Mouse (Mus musculus): ENCODE measurements around the gene Adamts6. TPM values are rescaled to one million over a fixed set of nuclear protein-coding genes. Genes with fewer than 3 reads are reported as not detected.

Adamts6 gene
- total RNA-seq, 2 experiments from 2014 or later: 2.5 to 4.5 TPM

DNA sequence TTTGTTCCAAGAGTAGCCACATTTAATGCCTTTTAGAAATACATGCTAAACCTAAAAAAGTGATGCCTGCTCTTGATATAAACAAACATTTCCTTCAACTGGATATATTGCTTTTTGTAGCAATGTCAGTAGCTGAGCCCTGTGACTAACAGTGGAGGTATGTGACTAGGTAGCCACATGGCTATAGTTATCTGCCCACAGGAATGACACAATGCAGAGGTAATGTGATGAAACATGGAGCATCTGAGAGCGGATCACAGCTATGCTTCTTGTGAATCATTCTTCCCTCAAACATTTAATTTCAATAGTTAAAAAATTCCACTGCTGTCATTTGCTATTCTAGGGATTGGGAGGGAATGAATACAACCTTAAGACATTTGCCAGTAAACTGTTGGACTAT, 172.7 kb downstream of the Adamts6 start:
- DNase-seq: no peak

DNA sequence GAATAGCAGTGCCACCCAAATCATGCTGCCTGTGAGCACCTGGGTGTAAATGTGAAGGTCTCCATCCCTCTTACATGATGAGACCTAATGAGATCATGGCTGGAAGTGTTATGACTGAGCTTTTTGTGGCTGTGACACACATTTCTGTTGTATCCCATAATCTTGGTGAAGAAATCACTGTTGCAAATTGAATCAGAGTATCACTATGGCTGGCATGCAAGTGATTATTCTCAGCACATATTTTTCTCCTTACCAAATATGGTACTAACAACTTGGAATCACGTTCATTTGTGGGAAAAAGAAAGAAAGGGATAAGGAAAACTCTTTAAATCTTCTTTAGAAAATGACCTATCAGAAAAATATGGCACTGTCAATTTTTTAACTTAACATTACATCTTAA, 180.4 kb downstream of the Adamts6 start:
- no peak for DNase-seq

DNA sequence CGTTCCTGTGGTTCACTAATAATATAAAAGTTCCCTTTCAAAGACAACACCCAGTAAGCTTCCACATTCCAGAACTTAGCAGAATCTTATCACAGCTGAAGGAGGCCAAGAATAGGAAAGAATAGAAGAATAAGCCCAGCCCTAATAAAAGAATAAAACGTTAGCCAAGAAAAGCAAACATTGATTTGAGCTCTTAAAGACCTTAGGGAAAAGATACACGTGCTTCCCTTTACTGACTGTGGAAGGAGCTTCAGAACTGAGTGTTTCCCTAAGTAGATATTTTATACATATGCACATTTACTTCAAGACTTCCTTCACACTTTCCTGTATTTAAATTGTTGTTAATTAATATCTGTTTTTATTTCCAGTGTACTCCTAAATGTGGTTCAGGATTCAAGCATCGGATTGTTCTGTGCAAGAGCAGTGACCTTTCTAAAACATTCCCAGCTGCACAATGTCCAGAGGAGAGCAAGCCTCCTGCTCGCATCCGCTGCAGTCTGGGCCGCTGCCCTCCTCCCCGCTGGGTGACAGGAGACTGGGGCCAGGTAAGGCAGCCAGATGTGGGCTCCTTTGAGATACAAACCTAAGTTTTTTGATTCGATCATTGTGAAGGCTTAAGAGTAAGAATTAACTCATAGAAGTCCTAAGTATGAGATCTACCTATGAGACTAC, 188.8 kb downstream of the Adamts6 start:
- DNase-seq: no peak

DNA sequence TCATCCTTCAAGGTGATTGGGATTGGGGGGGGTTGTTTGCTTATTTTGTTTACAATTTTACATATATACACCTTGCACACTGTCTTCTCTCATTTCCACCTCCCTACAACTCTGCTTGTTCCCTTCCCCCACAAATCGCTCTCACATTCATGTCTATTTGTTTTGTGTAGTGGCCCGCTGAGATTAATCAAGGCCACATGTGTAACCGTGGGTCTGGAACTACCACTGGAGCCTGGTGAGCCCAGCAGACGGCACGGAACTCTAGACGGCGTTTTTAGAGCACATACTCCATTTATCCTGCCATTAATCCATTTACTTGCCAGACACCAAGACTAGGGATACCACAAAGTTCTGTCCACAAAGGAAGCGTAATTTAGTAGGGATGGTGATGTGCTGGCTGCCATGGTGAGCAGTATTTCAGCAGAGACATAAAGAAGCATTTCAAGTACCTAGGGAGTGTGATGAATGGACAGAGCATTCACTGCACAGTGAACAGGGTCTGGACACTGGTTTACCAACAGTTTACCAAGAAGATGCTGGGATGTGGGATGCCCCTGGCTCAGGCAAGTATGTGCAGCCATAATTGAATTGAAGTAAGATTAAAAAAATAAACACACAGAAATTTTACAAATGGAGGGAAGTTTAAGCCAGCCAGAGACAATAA, 194.9 kb downstream of the Adamts6 start:
- DNase-seq: no peak

DNA sequence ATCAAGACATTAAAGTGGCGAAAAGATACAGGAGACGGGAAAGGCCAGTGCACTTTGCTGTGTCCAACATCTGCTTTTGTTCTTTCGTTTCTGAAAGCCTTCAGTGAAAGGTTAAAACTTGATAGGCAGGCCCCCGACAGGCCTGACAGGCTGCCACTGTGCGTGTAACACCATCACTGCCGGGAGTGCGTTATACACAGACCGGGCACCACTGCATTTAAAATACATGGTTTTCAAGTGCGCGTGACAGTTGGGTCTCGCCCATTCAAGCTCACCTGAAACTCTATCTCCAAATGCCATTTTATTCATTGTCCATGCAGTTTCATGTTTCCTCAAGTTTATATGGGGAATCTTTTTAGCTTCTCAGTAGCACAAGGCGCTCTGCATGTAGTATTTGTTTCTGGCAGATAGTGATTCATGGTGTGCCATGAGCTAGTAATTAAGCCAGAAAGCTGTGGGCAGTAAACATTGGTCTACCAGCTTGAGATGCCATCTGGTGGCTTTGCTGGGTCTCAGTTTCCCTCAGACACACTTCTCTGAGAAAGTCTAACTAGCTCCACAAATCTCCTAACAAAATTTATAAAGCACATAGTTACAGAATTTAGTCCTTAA, 195.6 kb downstream of the Adamts6 start:
- no peak for DNase-seq

DNA sequence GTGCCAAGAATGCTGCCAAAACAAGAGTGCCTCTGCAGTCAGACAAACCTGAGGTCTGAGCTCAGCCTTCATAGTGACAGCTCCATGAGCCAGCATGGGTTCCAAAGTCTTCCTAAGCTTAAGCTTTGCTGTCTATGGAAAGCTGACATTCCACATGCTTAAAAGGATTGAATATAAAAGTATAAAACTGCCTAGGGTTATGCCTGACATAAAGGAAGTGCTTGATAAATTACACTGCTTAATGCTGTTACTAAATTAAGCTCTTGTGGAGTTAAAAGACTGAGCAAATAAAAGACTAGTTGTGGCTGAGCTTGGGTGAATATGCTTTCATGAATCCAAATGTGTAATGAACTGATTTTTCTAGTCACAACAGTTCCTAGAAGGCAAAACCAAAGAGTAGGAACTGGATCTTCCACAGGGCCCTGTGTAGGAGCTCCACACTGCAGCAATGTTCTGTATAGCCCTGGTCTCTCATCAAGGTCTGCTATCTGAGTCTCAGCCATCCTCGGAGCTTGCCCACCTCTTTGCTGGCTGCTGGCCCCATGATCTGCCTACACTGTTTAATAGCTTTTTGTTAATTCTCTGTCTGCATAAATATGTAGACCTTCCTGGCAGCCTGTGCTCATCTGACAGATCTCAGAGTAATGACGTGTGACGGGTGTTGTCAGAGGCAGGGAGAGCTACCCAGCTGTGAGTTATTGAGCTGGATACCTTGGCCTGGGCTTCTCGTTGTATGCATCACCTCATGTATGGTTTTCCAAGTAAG, 203.6 kb downstream of the Adamts6 start:
- no peak for DNase-seq

DNA sequence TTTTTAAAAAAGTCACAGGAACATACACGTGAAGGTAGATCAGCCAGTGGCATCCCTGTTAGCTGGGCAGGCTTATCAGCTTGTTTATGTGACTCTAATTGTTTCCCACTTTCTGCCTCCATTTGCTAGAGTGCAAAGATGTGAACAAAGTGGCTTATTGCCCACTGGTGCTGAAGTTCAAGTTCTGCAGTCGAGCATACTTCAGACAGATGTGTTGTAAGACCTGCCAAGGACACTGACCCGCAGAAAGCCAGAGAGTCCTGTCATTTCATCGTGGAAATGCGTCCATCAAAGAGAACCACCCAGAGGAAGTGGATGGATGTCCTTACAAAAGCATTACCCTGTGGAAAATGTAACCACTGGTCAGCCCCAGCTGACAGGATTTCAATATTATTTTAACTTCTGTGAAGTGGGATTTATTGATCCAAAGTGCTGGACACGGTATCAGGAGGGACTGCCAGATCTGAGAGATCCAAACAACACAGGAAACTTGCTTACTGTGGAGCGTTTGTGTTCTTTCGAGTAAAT, 205.9 kb downstream of the Adamts6 start:
- DNase-seq: peak; percentile 32 to 34

DNA sequence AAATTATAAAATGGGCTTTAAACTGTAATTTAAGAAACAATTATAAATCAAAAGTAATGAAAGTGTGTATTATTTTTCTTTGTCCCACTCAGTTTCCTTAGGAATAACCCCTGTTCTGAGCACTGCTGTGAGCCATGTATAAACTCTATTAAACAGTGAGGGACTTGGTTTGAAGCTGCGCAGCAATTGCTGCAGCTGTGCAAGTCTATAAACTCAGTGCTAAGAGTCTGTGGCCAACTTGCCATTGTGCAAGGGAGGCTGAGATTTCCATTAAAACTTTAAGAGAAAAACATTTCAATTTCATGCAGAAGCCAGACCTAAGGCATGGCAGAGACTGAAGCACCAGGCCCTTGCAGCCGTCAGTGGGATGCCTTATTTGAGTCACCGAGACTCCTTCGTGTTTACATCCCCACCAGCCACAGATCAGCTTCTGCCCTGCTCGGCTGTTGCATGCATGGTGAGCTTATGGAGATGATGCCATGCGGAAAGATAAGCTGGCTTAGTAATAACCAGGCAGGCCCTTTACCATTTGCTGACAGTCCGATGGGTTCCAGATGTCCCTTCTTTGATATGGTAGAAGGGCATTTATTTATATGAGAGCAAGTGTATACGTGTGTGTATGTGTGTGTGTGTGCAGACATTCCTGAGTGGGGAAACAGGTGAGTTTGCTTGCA, 206.7 kb downstream of the Adamts6 start:
- DNase-seq: no peak

DNA sequence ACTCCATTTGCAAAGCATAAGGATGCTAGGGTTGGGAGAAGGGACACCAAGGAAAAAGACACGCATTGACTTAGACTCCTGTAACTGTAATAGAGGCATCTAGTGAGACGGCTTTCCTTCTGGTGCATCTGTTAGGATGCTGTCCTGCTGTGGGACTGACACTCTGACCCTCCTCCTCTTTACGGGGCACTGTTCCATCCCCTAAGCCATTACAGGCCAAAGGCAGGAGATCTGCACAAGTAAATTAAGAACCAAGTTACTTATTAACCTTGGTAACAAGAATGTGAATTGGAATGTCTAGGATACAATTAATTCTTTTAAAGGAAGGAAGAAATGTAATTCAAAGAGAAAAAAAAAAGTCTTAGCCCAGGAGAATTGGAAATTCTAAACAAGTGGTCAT, 210.0 kb downstream of the Adamts6 start:
- DNase-seq: no peak

DNA sequence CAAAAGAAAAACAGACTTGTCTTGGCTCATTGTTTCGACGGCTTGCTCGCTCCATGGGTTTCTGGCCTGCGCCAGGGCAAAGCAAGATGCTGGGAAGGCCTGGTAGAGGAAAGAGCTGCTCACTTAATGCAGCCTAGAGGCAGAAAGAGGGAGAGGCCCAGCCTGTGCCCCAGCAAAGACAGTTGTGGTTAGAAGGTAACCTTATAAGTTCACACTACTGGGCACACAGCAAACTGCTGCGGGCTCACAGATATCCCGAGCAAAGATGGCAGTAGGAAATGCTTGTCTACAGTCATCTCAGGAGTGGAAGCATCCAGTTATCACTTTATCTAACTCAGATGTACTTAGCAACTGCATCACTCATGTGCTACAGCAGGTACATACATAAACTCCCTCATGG, 211.0 kb downstream of the Adamts6 start:
- DNase-seq: no peak

DNA sequence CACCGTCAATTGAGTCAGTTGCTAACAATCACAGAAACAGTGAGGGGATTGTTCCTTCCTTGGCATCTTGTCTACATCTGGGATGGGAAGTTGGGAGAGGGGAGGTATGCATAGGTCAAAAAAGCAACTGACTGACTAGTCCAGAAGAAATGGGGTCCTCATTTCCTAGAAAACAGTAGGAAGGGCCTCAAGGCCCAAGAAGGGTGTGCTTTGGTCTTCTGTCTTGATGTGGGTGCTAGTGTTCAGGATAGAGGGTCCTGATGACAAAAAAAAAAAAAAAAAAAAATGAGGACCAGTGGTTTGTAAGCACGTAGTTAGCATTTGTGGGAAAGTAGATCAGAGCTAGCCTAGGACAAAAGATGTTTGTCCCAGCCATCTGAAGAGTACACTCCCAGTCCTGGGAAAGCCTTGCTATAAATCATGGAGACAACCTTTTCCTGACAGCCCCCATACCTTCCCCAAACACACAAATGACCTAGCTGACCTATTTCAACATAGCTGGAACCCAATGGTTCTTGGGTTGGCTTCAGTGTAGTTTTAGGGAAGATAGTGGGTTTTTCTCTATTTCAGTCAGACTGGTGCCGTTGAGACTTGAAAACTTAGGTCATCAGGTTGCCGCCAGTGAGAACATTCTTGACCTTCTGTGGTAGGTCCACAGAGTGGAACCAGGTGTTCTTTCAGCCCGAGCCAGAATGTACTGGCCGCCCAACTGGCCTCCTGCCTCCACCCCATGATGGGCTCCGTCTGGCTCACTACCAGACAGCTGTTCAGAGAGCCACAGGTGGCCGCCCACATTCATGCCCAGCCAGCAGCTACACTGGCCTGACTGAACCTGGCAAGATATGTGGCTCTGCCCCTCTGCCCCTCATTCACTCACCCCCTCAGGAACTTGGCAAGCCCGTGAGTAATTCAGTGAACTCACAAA, 211.7 kb downstream of the Adamts6 start:
- DNase-seq: no peak

DNA sequence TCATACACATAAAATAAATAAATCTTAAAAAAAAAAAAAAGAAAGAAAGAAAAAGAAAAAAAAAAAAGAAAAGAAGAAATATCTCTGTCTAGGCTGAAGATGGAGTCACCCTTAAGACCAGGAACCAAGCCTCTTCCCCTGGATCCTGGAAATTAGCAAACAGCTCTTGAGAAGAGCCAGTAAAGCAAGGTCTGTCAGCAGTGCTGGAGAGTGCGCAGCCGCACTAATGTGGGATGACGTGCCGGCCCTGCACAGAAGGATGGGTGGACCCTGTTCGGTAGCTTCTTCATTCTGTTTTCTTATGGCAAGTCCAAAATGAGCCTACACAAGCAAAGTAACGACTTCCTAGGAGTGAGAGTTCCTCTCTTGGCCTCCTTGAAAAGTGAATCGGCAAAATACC, 214.8 kb downstream of the Adamts6 start:
- no peak for DNase-seq

DNA sequence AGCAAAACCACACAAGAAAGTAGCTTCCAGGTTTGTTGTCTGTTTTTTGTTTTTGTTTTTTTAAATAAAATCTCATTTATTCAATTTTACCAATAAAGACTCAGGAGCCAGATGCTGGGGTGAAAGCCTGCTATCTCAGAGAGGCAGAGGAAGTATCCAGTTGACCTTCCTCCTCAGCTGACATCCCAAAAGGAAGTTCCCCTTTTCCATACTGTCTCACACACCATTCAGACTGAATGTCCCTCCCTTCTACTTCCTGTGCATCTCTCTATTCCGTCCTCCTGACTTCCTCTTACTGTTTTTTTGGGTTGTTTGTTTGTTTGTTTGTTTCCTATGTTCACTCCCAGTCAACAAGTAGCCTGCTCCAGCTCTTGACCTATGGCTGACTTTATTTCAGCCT, 216.4 kb downstream of the Adamts6 start:
- DNase-seq: no peak

DNA sequence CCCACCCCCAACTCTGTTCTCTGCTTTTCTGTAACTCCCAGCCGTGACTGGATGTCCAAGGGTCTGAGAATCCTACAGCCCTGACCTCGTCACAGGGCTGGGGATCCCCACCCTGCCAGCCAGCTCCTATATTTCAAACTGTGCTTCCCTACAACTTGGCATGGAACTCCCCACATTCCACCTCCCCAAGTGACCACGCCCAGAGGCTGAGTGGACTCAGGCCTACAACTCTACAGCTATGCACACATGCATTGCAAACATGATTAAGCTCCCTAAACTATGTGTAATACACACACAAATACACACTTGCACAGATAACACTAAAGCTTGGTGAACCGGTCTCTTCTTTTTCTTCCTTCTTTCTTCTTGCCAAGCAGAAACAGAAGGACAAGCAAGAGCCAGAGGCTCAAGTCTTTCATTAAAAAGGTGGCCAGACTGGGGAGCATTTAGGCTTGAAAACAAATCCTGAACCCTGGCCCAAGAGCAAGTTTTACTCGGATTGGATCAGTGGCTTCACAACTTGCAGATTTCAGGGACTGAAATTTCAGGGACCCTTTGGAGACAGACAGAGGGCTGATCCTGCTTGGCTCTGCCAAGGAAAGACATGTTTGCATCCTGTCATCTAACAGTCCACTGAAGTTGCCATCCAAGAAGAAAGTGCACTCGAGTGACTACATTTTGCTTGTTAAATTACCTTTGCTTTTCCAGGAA, 218.7 kb downstream of the Adamts6 start:
- no peak for DNase-seq

DNA sequence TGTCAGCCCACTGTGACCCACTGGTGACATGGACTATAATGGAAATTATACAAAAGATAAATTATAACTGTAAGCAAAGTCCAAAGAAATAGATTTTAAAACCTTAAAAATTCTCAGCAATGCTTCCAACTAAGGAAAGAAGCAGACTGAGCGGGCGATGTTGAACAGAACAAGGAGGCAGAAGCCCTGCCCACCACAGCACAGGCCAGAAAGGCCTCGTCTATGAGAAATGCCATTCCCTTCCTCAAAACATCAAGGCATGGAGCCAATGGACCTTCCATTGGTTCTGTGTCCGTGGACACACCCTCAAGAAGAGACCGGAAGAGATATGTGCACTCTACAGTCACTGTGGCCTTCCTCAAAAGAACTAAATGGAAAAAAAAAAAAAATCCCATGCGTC, 220.0 kb downstream of the Adamts6 start:
- no peak for DNase-seq

DNA sequence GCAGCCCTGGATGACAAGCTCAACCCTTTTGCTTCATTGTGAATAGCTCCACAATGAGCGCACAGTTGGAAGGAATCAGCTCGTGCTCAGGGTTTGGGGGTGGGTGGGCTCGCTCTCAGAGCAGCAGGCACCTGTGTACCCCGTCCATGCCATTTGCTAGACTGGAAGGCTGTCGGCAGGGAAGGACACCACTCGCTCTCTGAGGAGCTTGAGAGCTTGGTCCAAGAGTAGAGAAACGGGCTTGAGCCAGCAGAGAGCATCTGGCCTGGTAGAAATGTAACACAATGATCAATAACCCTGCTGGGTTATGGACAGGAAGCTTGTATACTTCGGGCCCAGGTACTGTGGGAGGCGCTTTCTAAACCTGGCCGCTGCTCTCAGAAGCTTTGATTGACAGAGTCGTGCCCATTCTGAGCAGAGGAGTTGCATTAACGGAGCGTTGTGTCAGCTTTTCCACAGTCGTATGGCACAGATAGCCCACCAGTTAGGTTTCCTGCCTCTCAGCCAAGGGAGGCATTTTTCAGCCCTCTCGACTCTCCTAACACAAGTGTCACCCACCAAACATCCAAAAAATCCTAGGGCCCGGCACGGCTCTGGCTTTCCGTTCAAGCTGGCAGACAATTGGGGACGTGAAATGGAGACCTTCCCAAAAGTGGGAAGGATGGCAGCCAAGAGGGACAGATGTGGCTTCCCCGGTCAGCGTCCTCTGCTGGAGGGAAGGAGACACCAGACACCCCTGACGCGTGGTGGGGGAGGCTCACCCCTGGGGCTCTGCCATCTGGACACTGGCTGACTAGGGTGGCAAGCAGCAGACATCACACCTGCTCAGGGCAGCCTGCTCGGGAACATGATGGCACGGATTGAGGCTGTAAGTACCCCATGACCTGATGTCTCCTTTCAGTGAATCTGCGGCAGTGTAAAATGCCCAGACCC, 222.2 kb downstream of the Adamts6 start:
- no peak for DNase-seq

DNA sequence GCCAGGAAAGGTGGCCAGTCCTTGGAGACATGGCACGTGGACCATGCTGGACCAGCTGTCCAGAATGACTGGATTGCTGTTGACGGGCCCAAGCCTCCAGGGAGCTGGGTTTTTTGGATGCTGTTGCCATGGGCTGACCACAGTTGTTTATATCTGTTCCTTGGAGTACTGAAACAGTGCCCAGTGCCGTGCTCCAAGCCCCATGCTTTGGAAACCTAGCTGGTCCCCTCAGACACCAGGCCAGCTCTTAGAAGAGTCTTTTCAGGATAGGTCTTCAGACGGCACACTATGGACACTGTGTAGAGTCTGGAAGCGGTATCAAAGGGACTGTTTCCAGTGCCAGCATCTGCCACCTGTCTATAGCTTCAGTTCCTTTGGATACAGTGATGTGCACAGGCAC, 223.1 kb downstream of the Adamts6 start:
- no peak for DNase-seq

DNA sequence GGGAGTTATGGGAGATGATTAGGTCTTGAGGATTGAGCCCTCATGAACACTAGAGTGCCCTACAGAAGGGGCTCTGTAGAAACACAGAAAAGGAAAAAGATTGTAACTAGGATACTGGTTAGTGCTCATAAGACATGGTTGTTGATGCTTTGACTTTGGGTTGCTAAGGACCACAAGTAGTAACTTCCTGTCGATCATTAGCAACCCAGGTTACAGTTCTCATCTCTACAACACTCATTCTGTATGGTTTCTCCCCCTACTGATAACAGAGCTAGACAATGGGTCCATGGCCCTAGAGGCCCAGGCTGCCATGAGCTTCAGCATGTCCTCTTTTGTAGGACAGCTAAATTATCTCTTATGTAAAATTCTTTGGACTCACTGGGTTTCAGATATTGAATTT, 227.4 kb downstream of the Adamts6 start:
- DNase-seq: no peak

DNA sequence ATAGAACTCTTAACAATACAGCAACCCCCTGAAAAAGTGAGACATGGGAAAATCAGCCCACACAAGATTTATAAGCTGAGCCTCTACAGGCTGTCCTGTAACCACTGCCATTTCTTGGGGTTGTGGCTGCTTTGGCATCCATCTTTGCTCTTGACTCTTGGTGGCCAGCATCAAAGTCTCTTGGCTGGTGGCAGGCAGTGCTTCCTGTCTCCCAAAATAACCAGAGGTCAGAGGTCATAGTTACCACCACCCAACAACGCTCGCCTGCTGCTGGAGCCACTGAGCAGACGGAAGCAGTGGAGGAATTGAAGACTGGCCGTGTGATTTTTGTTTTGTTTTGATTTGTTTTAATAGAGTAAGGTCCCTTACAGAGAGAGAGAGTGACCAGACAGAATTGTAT, 228.5 kb downstream of the Adamts6 start:
- no peak for DNase-seq

Data from adrenal gland, postnatal 36 days (tissue).